Mouse (Mus musculus) right cerebral cortex, adult 2 months (tissue): ENCODE measurements around the gene Slc35e1.

Experiments used
- DNase-seq, 2 experiments: peaks; one replicate each; pipeline ENCODE4 v3.0.0; 2021 to 2022; ENCODE audit warnings: low spot score in 2 of 2

Gene Slc35e1

GRCm38 (mm10) chr8:72485456-72486199 lies 6.8 kb downstream of the Slc35e1 start:
- DNase-seq, result peak in 1 of 2 experiments; percentile 24

DNA sequence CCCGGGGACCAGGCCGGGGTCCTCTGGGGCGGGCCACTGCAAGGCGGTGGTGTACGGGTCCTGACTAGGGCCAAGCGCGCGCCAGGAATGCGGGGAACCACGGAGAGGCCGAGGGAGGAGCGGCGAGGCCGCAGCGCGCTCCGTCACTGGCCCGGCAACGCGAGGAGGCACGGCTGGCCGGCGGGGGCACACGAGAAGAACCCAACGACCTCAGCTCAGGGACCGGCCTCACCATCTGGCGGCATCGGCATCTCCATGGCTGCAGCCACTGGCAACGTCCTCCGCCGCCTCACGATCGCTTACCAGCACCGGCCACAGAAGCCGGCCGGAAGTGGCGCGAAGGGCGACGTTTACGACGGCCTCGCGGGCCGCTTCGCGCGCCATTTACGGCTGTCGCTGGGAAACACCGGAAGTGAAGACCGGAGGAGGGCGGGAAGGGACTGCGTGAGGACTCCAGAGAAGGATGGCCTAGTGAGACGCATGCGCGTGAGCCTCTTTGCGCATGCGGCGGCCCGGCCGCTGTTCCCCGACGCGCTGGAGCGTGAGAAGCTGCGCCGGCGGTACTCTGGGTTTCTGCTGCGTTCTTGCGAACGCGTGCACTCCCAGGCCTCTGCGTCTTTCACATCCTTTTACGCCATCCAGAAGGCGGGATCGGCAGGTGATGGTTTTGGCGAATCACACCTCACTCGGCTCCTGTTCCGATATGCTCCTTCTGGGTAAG lies 17.4 kb downstream of the Slc35e1 start, which contains the start of gene Cherp:
Gene Cherp, minus strand, starts transcription at position 401 of the 721 bp plus-strand sequence.
- peak; percentile 98 for DNase-seq

GRCm38 (mm10) chr8:72470684-72471083 lies 21.7 kb downstream of the Slc35e1 start:
- no peak for DNase-seq

DNA sequence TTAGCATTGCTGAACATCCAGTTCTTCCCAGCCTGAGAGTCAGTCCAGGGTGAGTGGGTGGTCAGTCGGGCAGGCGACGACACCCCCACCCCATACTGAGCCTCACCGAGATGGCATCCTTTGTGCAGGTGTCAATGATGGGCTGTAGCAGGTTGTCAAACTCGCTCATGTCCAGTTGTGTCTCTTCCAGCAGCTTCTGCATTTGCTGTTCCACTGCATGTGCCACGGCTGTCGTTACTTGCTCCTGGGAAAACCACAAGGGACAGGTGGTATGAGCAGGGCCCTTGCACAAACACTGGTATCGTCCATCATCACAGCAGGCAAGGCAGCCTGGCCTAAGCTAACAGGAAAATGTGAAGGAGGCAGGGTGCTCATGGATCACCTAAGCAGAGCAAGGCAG lies 22.4 kb downstream of the Slc35e1 start:
- no peak for DNase-seq

DNA sequence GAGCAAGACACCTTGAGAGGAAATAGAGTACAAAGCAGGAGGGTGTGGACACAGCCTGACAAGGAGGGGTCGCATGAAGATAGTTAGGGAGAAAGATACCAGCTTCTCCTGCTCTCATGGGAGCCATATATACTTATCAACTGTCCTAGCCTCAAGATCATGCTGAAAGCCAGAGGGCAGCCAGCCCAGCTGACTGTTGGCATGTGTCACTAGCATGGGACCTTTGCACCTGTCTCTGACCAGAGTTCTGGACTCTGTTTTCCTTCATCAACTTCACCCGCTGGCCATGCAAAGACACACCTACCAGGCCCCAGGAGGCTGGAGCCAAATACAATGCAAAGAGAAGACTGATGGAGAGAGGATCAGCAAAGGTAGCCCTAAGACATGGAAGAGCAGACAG lies 23.2 kb downstream of the Slc35e1 start:
- DNase-seq, result no peak

DNA sequence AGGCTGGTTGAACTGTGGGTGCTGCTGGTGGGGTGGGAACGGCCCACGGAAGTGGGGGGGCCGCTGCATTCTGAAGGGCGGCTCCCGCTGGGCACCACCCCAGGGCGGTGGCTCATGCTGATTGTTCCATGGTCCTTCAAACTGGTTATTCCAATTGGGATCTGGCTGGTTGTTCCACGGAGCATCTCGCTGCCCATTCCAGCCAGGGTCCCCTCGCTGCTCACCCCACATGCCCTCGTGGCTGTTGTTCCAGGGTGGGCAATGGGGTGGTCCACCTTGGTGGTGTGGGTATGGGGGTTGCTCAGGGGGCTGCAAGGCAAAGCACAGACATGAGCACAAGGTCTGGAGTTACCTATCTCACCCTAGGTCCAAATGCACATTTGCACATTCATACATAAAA lies 28.2 kb downstream of the Slc35e1 start:
- no peak for DNase-seq

DNA sequence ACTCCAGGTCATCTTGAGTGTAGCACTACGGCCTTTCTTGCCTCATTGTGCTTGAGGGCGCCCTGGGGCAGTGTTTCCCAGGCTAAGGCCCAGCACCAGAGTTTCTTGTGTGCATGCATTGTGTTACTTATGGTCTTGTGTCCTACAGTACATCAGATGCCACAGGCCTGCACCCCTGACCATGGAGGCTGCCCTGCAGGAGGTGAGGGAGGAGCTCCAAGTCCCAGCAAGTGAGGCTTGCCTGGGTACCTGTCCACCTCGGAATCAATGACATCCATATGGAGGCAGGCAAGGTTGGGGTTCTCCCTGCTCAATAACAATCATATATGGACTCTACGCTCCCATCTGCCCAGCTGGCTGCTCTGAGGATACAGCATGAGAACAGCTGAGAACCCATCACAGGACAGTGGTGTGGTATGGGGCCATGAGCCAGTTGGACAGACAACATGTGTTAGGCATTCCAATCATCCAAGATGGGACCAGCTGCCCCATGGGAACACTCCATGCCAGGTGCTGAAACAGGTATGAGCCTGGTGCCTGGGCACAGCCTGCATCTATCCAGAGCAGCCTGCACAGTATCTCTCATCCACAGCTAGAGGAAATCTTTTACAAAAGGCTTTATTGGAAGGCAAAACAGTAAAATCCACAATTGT lies 32.4 kb downstream of the Slc35e1 start:
- DNase-seq, result no peak

- DNase-seq, result no peak
These were observed 34.0 kb downstream of the Slc35e1 start for GRCm38 (mm10) chr8:72458457-72458856.

DNA sequence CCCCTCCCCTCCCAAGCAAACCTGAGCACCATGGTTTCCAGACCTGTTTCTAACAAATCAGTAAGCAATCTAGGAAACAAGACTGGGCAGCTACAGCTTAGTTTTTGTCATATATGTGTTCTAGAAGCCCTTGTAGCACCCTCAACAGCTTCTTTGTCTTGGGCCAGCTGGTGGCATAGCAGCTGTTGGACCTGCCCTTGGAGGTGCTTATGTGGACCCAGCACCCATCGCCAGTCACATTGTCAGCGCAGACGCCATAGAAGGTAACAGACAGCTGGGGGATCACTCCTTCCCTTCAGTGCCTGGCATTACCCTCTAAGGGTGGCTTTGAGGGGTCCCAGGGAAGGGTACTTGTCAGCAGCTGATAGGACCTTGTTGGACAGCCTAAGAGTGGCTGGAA lies 34.6 kb downstream of the Slc35e1 start:
- no peak for DNase-seq

GRCm38 (mm10) chr8:72455317-72455716 lies 37.1 kb downstream of the Slc35e1 start:
- no peak for DNase-seq

- no peak for DNase-seq
These were observed 38.5 kb downstream of the Slc35e1 start for GRCm38 (mm10) chr8:72453904-72454303.

DNA sequence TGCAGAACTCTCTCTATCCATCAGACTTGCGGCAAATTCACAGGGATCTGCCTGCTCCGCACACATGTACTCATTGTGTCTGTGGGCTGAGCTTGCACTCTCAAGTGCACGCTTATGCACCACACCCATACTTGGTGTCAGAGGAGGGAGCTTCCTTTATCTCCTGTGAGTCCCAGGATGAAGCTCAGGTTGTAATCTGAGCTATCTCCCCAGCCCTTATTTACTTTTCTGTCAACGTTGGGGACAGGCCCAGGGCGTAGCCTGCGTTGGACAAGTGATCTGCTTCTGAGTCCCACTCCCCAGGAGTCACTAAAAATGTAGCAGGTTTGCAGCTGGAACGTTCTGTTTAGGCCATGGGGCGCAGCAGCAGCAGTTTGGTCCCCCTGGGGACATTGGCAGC lies 40.9 kb downstream of the Slc35e1 start:
- DNase-seq, result no peak

DNA sequence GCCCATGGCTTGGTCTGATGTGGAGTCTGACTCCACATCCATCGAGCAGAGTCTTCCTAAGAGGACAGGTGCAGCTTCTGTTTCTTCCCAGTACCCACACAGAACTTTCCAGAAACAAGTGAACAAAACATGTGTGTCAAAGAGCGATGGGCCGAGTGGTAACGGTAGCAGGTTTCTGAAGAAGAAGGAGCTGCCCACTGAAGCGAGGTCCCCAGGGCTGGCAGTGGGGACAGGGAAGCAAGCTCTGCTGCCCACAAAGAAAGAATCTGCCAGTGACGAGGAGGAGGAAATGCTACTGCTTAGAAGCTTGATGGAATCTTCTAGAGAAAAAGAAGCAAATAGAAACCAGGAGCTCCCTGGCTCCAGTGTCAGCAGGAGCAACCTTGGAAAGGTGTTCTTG lies 47.3 kb downstream of the Slc35e1 start:
- no peak for DNase-seq

DNA sequence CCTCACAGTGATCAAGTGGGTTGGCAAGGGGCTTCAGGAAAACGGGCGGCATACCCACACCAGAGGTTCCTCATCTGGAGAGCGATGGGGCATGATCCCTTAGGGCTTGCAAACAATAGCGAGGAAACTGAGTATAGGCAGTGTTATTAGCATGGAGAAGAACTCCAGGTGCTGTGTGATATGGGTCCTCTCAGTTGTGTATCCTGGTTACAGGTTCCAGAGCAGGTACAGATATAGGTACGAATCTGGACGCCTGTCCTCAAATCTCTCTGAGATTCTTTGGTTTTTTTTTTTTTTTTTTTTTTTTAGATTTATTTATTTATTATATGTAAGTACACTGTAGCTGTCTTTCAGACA lies 48.4 kb downstream of the Slc35e1 start:
- DNase-seq, result no peak

- DNase-seq, result peak; percentile 99 to 100
These were observed 48.9 kb downstream of the Slc35e1 start, which contains the start of the genes Calr3 and 1700030K09Rik for GRCm38 (mm10) chr8:72443338-72443993. Calr3 (minus strand) TSS chr8:72443870. 1700030K09Rik (plus strand) TSS chr8:72443880.

- no peak for DNase-seq
These were observed 54.0 kb downstream of the Slc35e1 start for GRCm38 (mm10) chr8:72438248-72439015.

DNA sequence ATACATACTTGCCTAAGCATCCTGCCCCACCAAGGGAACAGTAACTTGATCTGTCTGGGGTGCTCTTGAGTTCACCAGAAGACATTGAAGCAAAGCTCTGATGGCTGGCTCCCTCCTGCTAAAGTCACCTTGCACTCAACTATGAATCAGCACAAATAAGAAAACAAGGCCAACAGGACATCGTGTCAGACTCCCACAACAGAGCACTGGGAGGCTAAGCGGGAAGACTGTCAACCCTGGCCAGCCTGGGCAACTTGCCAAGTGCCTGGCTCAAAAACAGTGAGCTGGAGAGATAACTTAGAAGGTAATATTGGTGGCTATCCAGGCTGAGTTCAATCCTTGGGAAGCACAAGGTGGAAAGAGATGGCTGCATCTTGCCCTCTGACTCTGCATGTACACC lies 57.5 kb downstream of the Slc35e1 start:
- no peak for DNase-seq
